Mouse (Mus musculus): ENCODE measurements around the gene Wdr91. TPM values are rescaled to one million over a fixed set of nuclear protein-coding genes. Genes with fewer than 3 reads are reported as not detected.

Wdr91 gene
- total and polyA plus RNA-seq, 2 experiments from 2014 or later: 19.1 to 52.6 TPM

DNA sequence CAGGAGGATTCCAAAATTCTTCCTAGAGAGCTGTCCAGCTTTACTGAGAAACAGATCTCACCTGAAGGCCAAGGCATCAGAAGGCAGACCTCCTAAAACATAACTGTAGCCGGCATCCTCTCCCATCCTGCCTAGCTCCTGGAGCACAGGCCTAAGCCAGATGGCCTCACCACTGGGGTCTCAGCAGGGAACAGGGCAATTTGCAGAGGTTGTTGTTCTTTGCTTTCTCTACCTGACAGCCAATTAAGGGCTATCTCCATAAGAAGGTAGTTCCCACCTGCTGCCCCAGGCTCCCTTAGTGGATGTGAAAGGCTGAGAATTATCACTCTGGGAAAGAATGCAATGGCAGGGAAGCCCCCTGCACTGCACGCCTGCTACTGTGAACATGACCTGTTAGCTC, 9.7 kb downstream of the Wdr91 start:
- ATAC-seq (ENCODE audit: low FRiP score) (no peak), DNase-seq (ENCODE audit: low spot score) (no peak)
- no peak overlapping the region for H3K9ac ChIP-seq (replicated peaks; ENCODE audit: low read length, poor library complexity, severe bottlenecking)
- H3K4me2 ChIP-seq (ENCODE audit: low read depth, low read length, poor library complexity, severe bottlenecking): no peak overlapping the region
- peaks cover 54% of the 10 kb centered on the region for H3K36me3 ChIP-seq (ENCODE audit: insufficient read depth, low read length)
- H3K27ac ChIP-seq (ENCODE audit: low read depth, low read length): no peak overlapping the region
- WGBS: 75% methylated on average over 2 of the region's 2 CpGs
- H3K4me3 ChIP-seq (ENCODE audit: low read depth, low read length): no peak overlapping the region
- H3K4me1 ChIP-seq (ENCODE audit: insufficient read depth, low read length): no peaks in the 10 kb centered on the region
- H3K27me3 ChIP-seq (ENCODE audit: insufficient read depth, low read length): no peaks in the 10 kb centered on the region
- H3K9me3 ChIP-seq (ENCODE audit: low read length): no peaks in the 10 kb centered on the region
- no peak for TF ChIP-seq CTCF (IDR thresholded peaks at IDR 0.05)

GRCm38 (mm10) chr6:34899127-34899526, 11.5 kb downstream of the Wdr91 start:
- Histone ChIP-seq H3K9ac (replicated peaks; ENCODE audit: low read length, poor library complexity, severe bottlenecking) (no peak overlapping the region), H3K27ac (ENCODE audit: low read depth, low read length) (no peak overlapping the region), H3K4me2 (ENCODE audit: low read depth, low read length, poor library complexity, severe bottlenecking) (no peak overlapping the region), H3K4me1 (ENCODE audit: insufficient read depth, low read length) (no peaks in the 10 kb centered on the region), H3K4me3 (ENCODE audit: low read depth, low read length) (no peak overlapping the region), H3K36me3 (ENCODE audit: insufficient read depth, low read length) (peaks cover 57% of the 10 kb centered on the region), H3K27me3 (ENCODE audit: insufficient read depth, low read length) (no peaks in the 10 kb centered on the region), H3K9me3 (ENCODE audit: low read length) (no peaks in the 10 kb centered on the region)
- DNase-seq (ENCODE audit: low spot score) (no peak), ATAC-seq (ENCODE audit: low FRiP score) (no peak)
- 95% methylated on average over 2 of the region's 2 CpGs for WGBS
- no peak for TF ChIP-seq CTCF (IDR thresholded peaks at IDR 0.05)

- H3K4me2 ChIP-seq (ENCODE audit: low read depth, low read length, poor library complexity, severe bottlenecking): no peak overlapping the region
- no peak for TF ChIP-seq CTCF (IDR thresholded peaks at IDR 0.05)
- H3K4me3 ChIP-seq (ENCODE audit: low read depth, low read length): no peak overlapping the region
- H3K36me3 ChIP-seq (ENCODE audit: insufficient read depth, low read length): peaks cover 54% of the 10 kb centered on the region
- DNase-seq (ENCODE audit: low spot score) (no peak), ATAC-seq (ENCODE audit: low FRiP score) (no peak)
- H3K4me1 ChIP-seq (ENCODE audit: insufficient read depth, low read length): no peaks in the 10 kb centered on the region
- 57% methylated on average over 13 of the region's 16 CpGs for WGBS
- no peak overlapping the region for H3K27ac ChIP-seq (ENCODE audit: low read depth, low read length)
- no peaks in the 10 kb centered on the region for H3K9me3 ChIP-seq (ENCODE audit: low read length)
- H3K27me3 ChIP-seq (ENCODE audit: insufficient read depth, low read length): no peaks in the 10 kb centered on the region
- H3K9ac ChIP-seq (replicated peaks; ENCODE audit: low read length, poor library complexity, severe bottlenecking): 0 out of 2 replicates have a peak overlapping the region, but pooled peaks have one; percentile 19
These were observed 14.4 kb downstream of the Wdr91 start for GRCm38 (mm10) chr6:34896168-34896780.

DNA sequence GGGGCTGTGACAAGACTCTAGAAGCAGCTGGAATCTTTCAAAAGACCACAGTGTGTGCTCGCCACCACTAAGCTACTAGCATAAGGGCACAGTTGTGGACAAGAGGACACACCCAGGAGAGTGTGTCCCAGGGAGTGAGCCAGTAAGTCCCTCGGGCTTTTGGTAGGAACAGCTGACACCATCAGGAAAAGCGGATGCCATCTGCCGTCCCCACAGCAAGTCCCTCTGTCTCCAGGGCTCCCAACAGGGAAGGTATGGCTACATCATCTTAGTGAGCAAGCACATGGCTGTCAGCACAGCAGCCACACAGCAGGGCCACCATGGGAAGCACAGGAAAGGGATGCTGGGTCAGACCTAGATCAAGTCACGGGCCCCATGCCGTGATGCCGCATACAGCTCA, 15.1 kb downstream of the Wdr91 start:
- Histone ChIP-seq H3K27ac (ENCODE audit: low read depth, low read length) (no peak overlapping the region), H3K27me3 (ENCODE audit: insufficient read depth, low read length) (no peaks in the 10 kb centered on the region), H3K9ac (replicated peaks; ENCODE audit: low read length, poor library complexity, severe bottlenecking) (no peak overlapping the region), H3K4me3 (ENCODE audit: low read depth, low read length) (no peak overlapping the region), H3K4me1 (ENCODE audit: insufficient read depth, low read length) (no peaks in the 10 kb centered on the region), H3K36me3 (ENCODE audit: insufficient read depth, low read length) (peaks cover 54% of the 10 kb centered on the region), H3K9me3 (ENCODE audit: low read length) (no peaks in the 10 kb centered on the region), H3K4me2 (ENCODE audit: low read depth, low read length, poor library complexity, severe bottlenecking) (no peak overlapping the region)
- no peak for TF ChIP-seq CTCF (IDR thresholded peaks at IDR 0.05)
- DNase-seq (ENCODE audit: low spot score) (no peak), ATAC-seq (ENCODE audit: low FRiP score) (no peak)
- 89% methylated on average over 7 of the region's 7 CpGs for WGBS

GRCm38 (mm10) chr6:34889185-34889584, 21.5 kb downstream of the Wdr91 start:
- H3K9ac ChIP-seq (replicated peaks; ENCODE audit: low read length, poor library complexity, severe bottlenecking): no peak overlapping the region
- peaks cover 52% of the 10 kb centered on the region for H3K36me3 ChIP-seq (ENCODE audit: insufficient read depth, low read length)
- no peaks in the 10 kb centered on the region for H3K27me3 ChIP-seq (ENCODE audit: insufficient read depth, low read length)
- H3K4me1 ChIP-seq (ENCODE audit: insufficient read depth, low read length): no peaks in the 10 kb centered on the region
- DNase-seq (ENCODE audit: low spot score) (no peak), ATAC-seq (ENCODE audit: low FRiP score) (no peak)
- no peak overlapping the region for H3K27ac ChIP-seq (ENCODE audit: low read depth, low read length)
- WGBS: 25% methylated on average over 4 of the region's 4 CpGs
- no peaks in the 10 kb centered on the region for H3K9me3 ChIP-seq (ENCODE audit: low read length)
- H3K4me3 ChIP-seq (ENCODE audit: low read depth, low read length): no peak overlapping the region
- no peak for TF ChIP-seq CTCF (IDR thresholded peaks at IDR 0.05)
- no peak overlapping the region for H3K4me2 ChIP-seq (ENCODE audit: low read depth, low read length, poor library complexity, severe bottlenecking)

DNA sequence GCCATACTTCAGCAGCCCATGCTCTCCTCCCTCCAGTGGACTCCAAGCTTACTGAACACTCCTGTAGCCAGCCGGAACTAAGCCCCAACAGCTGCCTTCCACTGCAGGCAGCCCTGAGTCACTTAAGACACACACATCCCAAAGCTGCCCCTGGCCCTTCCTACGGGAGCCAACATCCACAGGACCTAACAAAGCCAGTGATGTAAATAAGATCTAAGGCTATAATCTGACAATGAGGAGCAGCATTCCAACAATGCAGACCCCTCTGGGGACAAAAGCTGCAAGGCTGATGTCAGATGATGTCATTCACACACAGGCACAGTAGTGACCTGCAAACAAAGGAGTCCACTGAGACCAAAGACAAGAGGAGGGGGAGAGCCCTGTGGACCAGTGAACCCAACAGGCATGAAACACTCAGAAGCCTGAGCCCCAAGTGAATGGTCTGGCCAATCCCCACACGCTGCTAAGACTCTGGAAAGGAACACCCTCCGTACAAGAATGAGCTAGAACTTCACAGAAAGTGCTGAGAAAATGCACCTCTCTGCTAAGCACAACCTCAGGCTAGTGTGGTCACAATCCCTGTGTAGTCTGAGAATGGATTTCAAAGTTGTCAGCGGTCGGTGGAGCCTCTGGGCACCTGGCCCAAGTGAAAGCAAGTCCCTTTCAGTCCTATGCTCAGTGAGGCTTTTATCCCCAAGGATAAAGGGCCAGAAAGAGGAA, 23.4 kb downstream of the Wdr91 start:
- 30% methylated on average over 6 of the region's 6 CpGs for WGBS
- H3K27ac ChIP-seq (ENCODE audit: low read depth, low read length): no peak overlapping the region
- H3K9me3 ChIP-seq (ENCODE audit: low read length): no peaks in the 10 kb centered on the region
- H3K36me3 ChIP-seq (ENCODE audit: insufficient read depth, low read length): peaks cover 47% of the 10 kb centered on the region
- no peak overlapping the region for H3K4me2 ChIP-seq (ENCODE audit: low read depth, low read length, poor library complexity, severe bottlenecking)
- no peaks in the 10 kb centered on the region for H3K4me1 ChIP-seq (ENCODE audit: insufficient read depth, low read length)
- H3K27me3 ChIP-seq (ENCODE audit: insufficient read depth, low read length): no peaks in the 10 kb centered on the region
- no peak overlapping the region for H3K4me3 ChIP-seq (ENCODE audit: low read depth, low read length)
- TF ChIP-seq CTCF (IDR thresholded peaks at IDR 0.05): no peak
- ATAC-seq (ENCODE audit: low FRiP score) (peak; percentile 48; the same call in 1 of the 2 replicates), DNase-seq (ENCODE audit: low spot score) (no peak)
- H3K9ac ChIP-seq (replicated peaks; ENCODE audit: low read length, poor library complexity, severe bottlenecking): no peak overlapping the region
